Mouse (Mus musculus): Measurements from ENCODE around the gene I0C0044D17Rik.

GRCm38 (mm10) chr4:98865386-98866237, 42.0 kb upstream of the I0C0044D17Rik start:
- TF ChIP-seq CTCF (IDR thresholded peaks at IDR 0.05; ENCODE audit: low read depth) (no peak), EP300 (IDR thresholded peaks at IDR 0.05; ENCODE audit: low read depth) (no peak)

Measured in heart, postnatal 0 days (tissue).